Mouse (Mus musculus) gastrocnemius, adult 2 months (tissue): ENCODE measurements around the gene Camta1. TPM values are rescaled to one million over a fixed set of nuclear protein-coding genes. Genes with fewer than 3 reads are reported as not detected.

ENCODE experiments used
- DNase-seq: peaks from one replicate; pipeline ENCODE4 v3.0.0; 2022
- H3K27ac ChIP-seq: fragments of 200-600 bp; 2 replicates; pipeline ENCODE4 v1.8.1; 2022; ENCODE audit warnings: mild to moderate bottlenecking
- H3K4me3 ChIP-seq: fragments of 200-600 bp; 2 replicates; pipeline ENCODE4 v1.8.1; 2022; ENCODE audit warnings: mild to moderate bottlenecking, moderate library complexity
- CTCF ChIP-seq: fragments of 200-600 bp; IDR thresholded peaks from 2 replicates; pipeline ENCODE4 v1.8.1; 2022; ENCODE audit warnings: antibody characterized with exemption, mild to moderate bottlenecking, moderate library complexity
- intact Hi-C: fragments of 180-260 bp; cut with DNase I; formaldehyde crosslinking; loops from one replicate; pipeline ENCODE4 v1.15.1; 2025
- total RNA-seq, 2 experiments: library from RNA; stranded (reverse); gene quantifications; 2 replicates each; pipeline ENCODE4 v1.2.3; 2021

The Camta1 gene
- total RNA-seq, 2 experiments from 2014 or later: 95.9 to 126 TPM

GRCm38 (mm10) chr4:151301337-151301736 lies 560.3 kb downstream of the Camta1 start:
- no peak overlapping the region for H3K4me3 ChIP-seq
- TF ChIP-seq CTCF: no peak
- H3K27ac ChIP-seq: no peak overlapping the region
- DNase-seq: no peak
- intact Hi-C loops: loop anchor here (5.0 kb wide), 1 partner anchor 144 kb away; no protein-coding TSS in a partner anchor

DNA sequence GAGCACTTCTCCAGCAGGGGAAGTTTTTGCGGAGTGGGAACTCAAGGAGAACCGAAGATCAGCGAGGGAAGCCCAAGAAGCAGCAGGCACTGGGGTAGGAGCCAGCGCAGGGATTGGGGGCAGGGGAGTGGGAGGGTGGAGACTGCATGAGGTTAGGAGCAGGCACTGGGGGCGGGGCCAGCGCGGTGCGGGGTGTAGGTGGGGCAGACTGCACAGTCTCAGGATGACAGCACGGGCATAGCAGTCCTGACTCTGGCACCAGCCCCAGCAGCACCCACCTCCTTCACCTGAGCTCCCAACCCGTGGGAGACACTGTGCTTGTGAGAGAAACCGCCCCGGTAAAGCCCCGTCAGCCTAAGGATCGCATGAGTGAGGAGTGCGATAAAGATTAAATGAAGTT lies 561.0 kb downstream of the Camta1 start:
- intact Hi-C loops: loop anchor here (5.0 kb wide), 1 partner anchor 143 kb away; no protein-coding TSS in a partner anchor
- no peak overlapping the region for H3K27ac ChIP-seq
- TF ChIP-seq CTCF: no peak
- no peak overlapping the region for H3K4me3 ChIP-seq
- no peak for DNase-seq

- H3K4me3 ChIP-seq: no peak overlapping the region
- intact Hi-C loops: no loop called here
- no peak overlapping the region for H3K27ac ChIP-seq
- no peak for DNase-seq
- no peak for TF ChIP-seq CTCF
Measured at GRCm38 (mm10) chr4:151295515-151296203, 566.0 kb downstream of the Camta1 start.

DNA sequence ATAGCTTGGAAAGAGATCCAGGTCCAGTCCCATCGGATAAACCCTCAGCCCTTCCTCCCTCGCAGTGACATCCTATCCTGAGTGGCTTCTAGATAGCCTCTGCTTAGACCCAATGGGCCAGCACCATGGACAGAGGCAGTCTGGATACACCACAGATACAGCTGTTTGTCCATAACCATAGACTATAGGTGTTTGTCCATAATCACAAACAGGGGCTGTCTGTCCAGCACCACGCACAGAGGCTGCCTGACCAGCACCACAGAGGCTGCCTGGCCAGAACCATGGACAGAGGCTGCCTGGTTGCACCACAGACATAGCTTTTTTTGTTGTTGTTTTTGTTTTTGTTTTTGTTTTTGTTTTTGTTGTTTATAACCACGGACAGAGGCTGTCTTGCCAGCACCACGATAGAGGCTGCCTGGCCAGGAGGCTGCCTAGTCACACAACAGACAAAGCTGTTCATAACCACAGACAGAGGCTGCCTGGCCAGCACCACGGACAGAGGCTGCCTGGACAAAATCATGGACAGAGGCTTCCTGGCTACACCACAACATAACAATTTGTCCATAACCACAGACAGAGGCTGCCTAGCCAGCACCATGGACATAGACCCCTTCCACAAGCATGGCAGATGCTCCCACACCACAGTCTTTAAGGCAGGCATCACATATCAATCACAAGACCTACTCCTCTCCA lies 572.6 kb downstream of the Camta1 start:
- peak; percentile 33 for DNase-seq
- intact Hi-C loops: no loop called here
- Histone ChIP-seq H3K4me3 (no peak overlapping the region), H3K27ac (no peak overlapping the region)
- no peak for TF ChIP-seq CTCF

- no peak for TF ChIP-seq CTCF
- DNase-seq: no peak
- intact Hi-C loops: no loop called here
- Histone ChIP-seq H3K4me3 (no peak overlapping the region), H3K27ac (no peak overlapping the region)
Measured at GRCm38 (mm10) chr4:151285905-151286445, 575.7 kb downstream of the Camta1 start.

DNA sequence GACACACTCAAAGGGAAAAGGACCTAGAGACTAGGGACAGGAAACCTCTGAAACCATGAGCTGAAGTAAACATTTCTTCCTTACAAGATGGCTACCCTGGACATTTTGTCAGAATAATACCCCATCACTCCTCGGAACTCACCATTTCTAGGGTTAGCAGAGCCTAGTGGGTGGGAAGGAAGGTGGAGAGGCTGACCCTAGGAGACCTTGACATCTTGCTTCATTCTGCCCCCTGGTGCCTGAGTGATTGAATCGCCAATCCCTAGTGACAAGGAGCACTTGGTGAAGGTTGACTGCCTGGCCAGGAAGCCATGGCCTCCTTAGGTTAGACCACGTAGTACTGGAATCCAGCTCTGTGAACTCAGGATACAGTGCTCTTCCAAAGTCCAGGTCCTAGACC lies 576.2 kb downstream of the Camta1 start:
- H3K4me3 ChIP-seq: no peak overlapping the region
- intact Hi-C loops: no loop called here
- TF ChIP-seq CTCF: no peak
- H3K27ac ChIP-seq: no peak overlapping the region
- DNase-seq: no peak

- intact Hi-C loops: loop anchor here (2.0 to 5.0 kb wide), 2 partner anchors 124 to 569 kb away; no protein-coding TSS in a partner anchor
- peak; percentile 59 for DNase-seq
- H3K27ac ChIP-seq: no peak overlapping the region
- no peak overlapping the region for H3K4me3 ChIP-seq
- peak; percentile 78 for TF ChIP-seq CTCF
Measured at GRCm38 (mm10) chr4:151283092-151283741, 578.5 kb downstream of the Camta1 start.

DNA sequence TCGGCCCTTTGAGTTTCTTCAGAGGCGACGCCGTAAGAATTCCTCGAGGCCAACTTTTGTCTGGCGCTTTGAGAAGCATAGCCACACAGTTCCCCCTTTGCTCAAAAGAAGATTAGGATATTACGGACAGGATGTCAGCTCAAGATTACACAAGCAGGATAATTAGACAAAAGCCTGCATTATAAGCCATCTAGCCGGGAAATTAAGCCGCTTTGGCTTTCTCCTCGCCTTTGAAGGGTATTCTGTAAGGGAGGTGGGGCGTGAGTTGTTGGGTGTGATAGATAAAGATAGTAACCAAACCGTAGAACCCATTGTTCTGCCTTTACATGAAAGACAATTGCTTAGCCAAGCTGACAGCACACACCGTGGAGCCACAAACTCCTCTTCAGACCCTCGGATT lies 579.6 kb downstream of the Camta1 start:
- intact Hi-C loops: loop anchor here (2.0 to 5.0 kb wide), 2 partner anchors 123 to 570 kb away; no protein-coding TSS in a partner anchor
- no peak overlapping the region for H3K4me3 ChIP-seq
- DNase-seq: no peak
- H3K27ac ChIP-seq: no peak overlapping the region
- no peak for TF ChIP-seq CTCF

GRCm38 (mm10) chr4:151275292-151275691 lies 586.4 kb downstream of the Camta1 start:
- Histone ChIP-seq H3K4me3 (no peak overlapping the region), H3K27ac (no peak overlapping the region)
- TF ChIP-seq CTCF: no peak
- intact Hi-C loops: no loop called here
- no peak for DNase-seq

GRCm38 (mm10) chr4:151263786-151264414 lies 597.8 kb downstream of the Camta1 start:
- TF ChIP-seq CTCF: no peak
- no peak for DNase-seq
- Histone ChIP-seq H3K27ac (no peak overlapping the region), H3K4me3 (no peak overlapping the region)
- intact Hi-C loops: no loop called here

DNA sequence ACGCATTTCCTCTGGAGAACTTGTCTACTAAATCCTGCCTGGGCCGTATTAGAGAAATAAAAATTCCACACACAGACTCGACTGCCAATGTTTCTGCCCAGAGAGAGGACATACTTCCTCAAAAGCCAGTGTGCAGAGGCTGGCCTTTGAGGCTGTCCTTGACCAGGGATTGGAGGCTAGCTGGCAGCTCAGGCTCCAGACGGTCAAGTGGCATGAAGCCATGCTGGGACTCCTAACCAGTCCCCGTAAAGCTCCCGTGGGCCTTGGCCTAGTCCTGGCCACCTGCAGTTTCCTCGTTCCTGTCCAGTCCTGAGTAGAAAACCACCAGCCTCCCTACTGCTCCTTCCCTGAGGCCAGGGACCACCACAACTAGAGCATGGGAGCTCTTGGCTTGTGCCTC lies 598.6 kb downstream of the Camta1 start:
- TF ChIP-seq CTCF: no peak
- no peak for DNase-seq
- Histone ChIP-seq H3K27ac (no peak overlapping the region), H3K4me3 (no peak overlapping the region)
- intact Hi-C loops: no loop called here

DNA sequence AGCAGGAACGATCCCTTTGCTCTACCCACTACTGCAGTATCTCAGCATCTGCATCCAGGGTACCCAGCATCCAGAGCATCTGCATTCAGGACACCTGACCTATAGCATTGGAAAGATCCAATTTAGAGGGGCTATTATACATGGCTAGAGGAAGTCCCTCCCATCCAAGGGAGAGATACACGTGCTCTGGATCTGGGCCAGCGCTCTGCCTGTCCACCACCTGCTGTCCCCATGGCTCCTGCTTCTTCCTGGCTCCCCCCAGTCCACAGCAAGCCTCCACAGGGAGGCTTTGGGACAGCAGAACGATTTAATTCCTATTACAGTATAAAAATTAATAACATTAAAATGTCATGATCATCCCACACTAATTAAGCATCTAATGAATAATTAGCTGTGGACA lies 605.1 kb downstream of the Camta1 start:
- intact Hi-C loops: no loop called here

More for the DNA sequence above, 605.1 kb downstream of the Camta1 start:
- no peak for TF ChIP-seq CTCF
- DNase-seq: no peak
- H3K4me3 ChIP-seq: no peak overlapping the region
- no peak overlapping the region for H3K27ac ChIP-seq
